Mouse (Mus musculus): ENCODE measurements around the gene Zp3.

Gene Zp3

GRCm38 (mm10) chr5:136001222-136001621 lies 21.3 kb downstream of the Zp3 start:
- DNase-seq (ENCODE audit: extremely low spot score, low read depth, low spot score): no peak

GRCm38 (mm10) chr5:136002325-136002724 lies 22.4 kb downstream of the Zp3 start:
- DNase-seq (ENCODE audit: extremely low spot score, low read depth, low spot score): no peak

DNA sequence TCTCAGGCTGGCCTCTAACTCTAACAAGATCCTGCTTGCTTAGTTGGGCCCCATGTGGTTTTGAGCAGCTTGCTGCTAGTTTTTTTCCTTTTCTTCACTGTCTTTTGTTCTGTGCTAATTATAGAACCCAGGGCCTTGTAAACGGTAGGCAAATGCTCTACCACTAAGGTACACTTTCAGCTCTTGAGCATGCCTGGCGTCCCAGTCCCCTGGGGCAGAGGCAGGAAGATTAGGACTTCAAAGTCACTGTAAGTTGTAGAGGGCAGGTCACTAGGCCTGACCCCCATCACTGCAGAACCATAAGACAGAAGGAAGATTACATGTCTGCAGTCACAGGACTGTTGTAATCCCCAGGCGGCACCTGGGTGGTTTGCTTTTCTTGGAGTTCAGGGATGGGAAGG lies 22.9 kb downstream of the Zp3 start:
- DNase-seq (ENCODE audit: extremely low spot score, low read depth, low spot score): no peak

- no peak for DNase-seq (ENCODE audit: extremely low spot score, low read depth, low spot score)
These were observed 24.6 kb downstream of the Zp3 start for GRCm38 (mm10) chr5:136004537-136004936.

- no peak for DNase-seq (ENCODE audit: extremely low spot score, low read depth, low spot score)
These were observed 27.8 kb downstream of the Zp3 start for GRCm38 (mm10) chr5:136007745-136008144.

GRCm38 (mm10) chr5:136014877-136015276 lies 35.0 kb downstream of the Zp3 start:
- no peak for DNase-seq (ENCODE audit: extremely low spot score, low read depth, low spot score)

DNA sequence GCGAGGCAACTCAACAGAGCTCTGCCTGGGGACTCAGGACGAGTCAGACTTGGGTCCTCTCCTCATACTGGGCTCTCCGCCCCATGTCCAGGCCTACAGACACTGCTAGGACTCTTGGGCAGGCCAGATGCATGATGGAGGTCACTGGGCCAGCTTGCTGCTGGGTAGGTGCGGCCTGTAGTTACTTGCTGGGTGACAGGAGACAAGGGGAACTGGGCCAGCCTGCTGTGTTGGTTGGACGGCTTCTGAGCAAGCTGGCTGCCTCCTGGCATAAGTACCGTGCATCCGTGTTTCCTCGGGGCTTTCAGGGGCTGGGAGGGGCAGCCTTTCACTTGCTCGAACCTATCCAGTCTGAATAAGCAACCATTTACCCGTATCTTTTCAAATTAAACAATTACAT lies 35.7 kb downstream of the Zp3 start:
- DNase-seq (ENCODE audit: extremely low spot score, low read depth, low spot score): no peak

- DNase-seq (ENCODE audit: extremely low spot score, low read depth, low spot score): no peak
These were observed 36.3 kb downstream of the Zp3 start for GRCm38 (mm10) chr5:136016014-136016876.

- DNase-seq (ENCODE audit: extremely low spot score, low read depth, low spot score): no peak
These were observed 37.4 kb downstream of the Zp3 start for GRCm38 (mm10) chr5:136017262-136017661.

DNA sequence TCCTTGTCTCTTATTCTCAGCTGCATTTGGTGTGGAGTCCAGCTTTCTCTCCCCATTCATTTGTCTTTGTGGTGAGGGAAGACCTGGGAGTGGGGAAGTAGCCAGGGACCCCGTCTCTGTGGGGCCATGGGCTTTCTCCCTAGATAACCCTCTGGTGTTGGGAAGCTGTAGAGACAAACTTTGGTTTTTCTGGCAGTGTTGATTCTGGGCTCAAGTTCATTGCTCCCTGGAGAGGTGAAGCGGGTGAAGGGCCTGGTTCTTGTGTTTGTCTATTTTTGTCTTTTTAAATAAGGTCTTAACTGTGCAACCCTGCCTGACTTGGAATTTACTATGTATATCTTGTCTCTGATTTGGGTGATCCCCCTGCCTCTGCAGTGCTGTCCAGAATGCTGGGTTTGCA lies 38.8 kb downstream of the Zp3 start:
- DNase-seq (ENCODE audit: extremely low spot score, low read depth, low spot score): no peak

DNA sequence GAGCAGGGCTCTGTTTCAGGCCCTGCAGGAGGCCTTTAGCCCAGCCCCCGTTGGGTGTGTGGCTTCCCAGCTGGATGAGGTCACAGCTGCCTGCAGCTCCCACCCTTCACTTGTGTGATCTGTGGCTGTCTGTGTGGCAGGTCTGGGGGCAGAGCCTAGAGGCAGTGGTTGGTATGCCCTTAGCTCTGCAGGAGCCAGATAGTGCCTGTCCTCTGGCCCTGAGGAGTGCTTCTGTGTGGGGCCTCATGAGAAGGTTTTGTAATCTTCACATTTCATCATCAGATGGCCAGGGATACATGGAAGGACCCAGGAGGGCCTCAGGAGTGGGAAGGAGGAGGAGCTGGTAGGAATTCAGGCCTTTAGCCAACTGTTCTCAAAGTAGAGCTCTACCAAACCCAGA lies 40.0 kb downstream of the Zp3 start:
- no peak for DNase-seq (ENCODE audit: extremely low spot score, low read depth, low spot score)

- DNase-seq (ENCODE audit: extremely low spot score, low read depth, low spot score): no peak
These were observed 45.8 kb downstream of the Zp3 start for GRCm38 (mm10) chr5:136025712-136026111.

GRCm38 (mm10) chr5:136026859-136027258 lies 47.0 kb downstream of the Zp3 start:
- DNase-seq (ENCODE audit: extremely low spot score, low read depth, low spot score): no peak

GRCm38 (mm10) chr5:136027612-136028311 lies 47.9 kb downstream of the Zp3 start:
- no peak for DNase-seq (ENCODE audit: extremely low spot score, low read depth, low spot score)

DNA sequence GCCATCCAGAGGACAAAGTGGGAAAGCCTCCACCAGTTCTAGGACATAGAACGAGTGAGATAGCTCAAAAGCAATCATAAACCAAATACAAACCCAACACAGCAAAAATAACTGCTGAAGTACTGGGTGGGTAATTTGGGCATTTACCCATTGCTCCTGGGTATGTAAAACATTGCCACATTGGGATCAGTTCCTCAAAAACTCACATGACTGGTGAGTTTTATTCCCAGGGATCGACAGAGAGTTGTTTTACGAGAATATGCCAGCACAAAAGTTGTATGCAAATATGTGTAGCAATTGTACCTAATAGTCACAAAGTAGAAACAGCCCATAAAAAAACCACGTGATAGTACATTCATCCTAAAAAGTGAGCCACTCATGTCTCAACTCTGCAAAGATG lies 55.0 kb downstream of the Zp3 start:
- no peak for DNase-seq (ENCODE audit: extremely low spot score, low read depth, low spot score)

DNA sequence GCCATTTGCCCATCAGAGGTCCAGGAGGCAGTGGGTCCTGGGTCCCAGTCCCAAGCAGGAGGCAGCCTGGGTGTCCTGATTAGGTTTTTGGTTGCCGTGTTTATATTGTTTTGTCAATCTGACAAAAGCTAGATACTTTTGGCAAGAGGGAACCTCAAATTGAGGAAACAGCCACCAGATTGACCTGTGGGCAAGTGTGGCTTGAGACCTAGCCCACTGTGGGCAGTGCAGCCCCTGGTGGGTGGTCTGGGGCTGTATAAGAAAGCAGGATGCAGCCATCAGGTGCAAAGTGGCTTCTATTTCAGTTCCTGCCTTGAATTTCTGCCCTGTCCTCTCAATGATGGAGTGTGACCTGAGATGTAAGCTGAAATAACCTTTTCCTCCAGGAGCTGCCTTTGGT lies 55.4 kb downstream of the Zp3 start:
- no peak for DNase-seq (ENCODE audit: extremely low spot score, low read depth, low spot score)

DNA sequence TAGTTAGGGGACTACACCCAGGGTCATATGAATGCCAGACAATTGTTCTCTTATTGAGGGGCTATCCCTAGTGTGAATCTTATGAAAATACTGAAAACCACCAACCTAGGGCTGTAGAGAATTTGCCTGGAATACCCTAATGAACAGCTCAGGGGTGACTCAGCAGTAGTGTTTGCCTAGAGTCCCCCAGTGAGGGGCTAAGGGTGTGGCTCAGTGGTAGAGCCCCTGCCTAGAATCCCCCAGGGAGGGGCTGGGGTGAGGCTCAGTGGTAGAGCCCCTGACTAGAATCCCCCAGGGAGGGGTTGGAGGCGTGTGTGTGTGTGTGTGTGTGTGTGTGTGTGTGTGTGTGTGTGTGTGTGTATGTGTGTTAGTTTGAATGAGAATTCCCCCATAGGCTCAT lies 56.8 kb downstream of the Zp3 start:
- no peak for DNase-seq (ENCODE audit: extremely low spot score, low read depth, low spot score)

All from hindlimb bud, embryonic 11.5 days (tissue).